Mouse (Mus musculus): ENCODE measurements around the gene Ednrb.

- TF ChIP-seq CTCF (conservative IDR thresholded peaks at IDR 0.05; ENCODE audit: insufficient read depth, insufficient read length, low read depth, low read length) (no peak), POLR2A (IDR thresholded peaks at IDR 0.05; ENCODE audit: low read depth, low read length) (no peak)
Measured at GRCm38 (mm10) chr14:103778009-103778431, 66.2 kb downstream of the Ednrb start.
